Mouse (Mus musculus) forebrain, embryonic 10.5 days (tissue): ENCODE results near the gene Ssh2. TPM values are rescaled to one million over a fixed set of nuclear protein-coding genes. Genes with fewer than 3 reads are reported as not detected.

Experiments
- DNase-seq: peaks from one replicate; pipeline ENCODE4 v3.0.0-alpha.2; 2017; ENCODE audit warnings: low spot score; ENCODE audit errors: extremely low spot score
- H3K27ac ChIP-seq: fragments of 300-500 bp; sonication (generic); 2 replicates; pipeline ENCODE4 v1.5.1; 2016; ENCODE audit warnings: mild to moderate bottlenecking
- H3K27me3 ChIP-seq: fragments of 300-500 bp; sonication (generic); 2 replicates; pipeline ENCODE4 v1.6.1; 2016; ENCODE audit warnings: mild to moderate bottlenecking; ENCODE audit not compliant: poor library complexity, severe bottlenecking
- H3K36me3 ChIP-seq: fragments of 300-500 bp; sonication (generic); replicated peaks from 2 replicates; pipeline ENCODE4 v1.6.1; 2016; ENCODE audit warnings: mild to moderate bottlenecking, moderate library complexity
- H3K4me1 ChIP-seq: fragments of 300-500 bp; sonication (generic); 2 replicates; pipeline ENCODE4 v1.6.1; 2016
- H3K4me3 ChIP-seq: fragments of 300-500 bp; sonication (generic); 2 replicates; pipeline ENCODE4 v1.5.1; 2016; ENCODE audit warnings: mild to moderate bottlenecking, moderate library complexity
- H3K9me3 ChIP-seq: fragments of 300-500 bp; sonication (generic); 2 replicates; pipeline ENCODE4 v1.6.1; 2016; ENCODE audit warnings: mild to moderate bottlenecking, moderate library complexity
- WGBS: fragments of 180-500 bp; shearing (Covaris S2); methylation state at CpG from one replicate; pipeline ENCODE4 v1.1.7; 2016; 5-methylcytosine and 5-hydroxymethylcytosine counted together
- polyA plus RNA-seq: library from polyadenylated mRNA; unstranded; fragments of >200 nt; fragmentation: Nextera tagmentation; extraction: Ambion mirVana; gene quantifications from 2 replicates; pipeline ENCODE4 v1.2.1, GENCODE M21; 2016

Gene Ssh2
- polyA plus RNA-seq, 1 experiment from 2014 or later, result 9.9 TPM

DNA sequence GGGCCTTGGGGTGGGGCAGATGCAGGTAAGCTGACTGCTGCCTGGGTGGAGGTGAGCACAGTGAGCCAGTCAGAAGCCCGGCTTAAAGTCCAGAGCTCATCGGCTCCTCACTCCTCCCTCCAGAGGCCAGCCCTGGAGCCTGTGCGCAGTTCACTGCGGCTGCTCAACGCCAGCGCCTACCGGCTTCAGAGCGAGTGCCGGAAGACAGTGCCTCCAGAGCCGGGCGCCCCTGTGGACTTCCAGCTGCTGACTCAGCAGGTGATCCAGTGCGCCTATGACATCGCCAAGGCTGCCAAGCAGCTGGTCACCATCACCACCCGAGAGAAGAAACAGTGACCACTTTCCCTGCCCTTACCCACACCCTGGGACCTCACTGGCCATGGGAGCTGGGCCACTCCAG lies 290.2 kb downstream of the Ssh2 start:
- peaks cover 32% of the 10 kb centered on the region for H3K4me1 ChIP-seq
- 89% methylated on average over 14 of the region's 14 CpGs for WGBS
- H3K27ac ChIP-seq, result no peak overlapping the region
- peaks cover 8% of the 10 kb centered on the region; the same call in 1 of the 2 replicates for H3K27me3 ChIP-seq
- no peaks in the 10 kb centered on the region for H3K9me3 ChIP-seq
- no peak overlapping the region; the same call in 1 of the 2 replicates for H3K4me3 ChIP-seq
- no peak for DNase-seq
- H3K36me3 ChIP-seq, result peaks cover 92% of the 10 kb centered on the region

DNA sequence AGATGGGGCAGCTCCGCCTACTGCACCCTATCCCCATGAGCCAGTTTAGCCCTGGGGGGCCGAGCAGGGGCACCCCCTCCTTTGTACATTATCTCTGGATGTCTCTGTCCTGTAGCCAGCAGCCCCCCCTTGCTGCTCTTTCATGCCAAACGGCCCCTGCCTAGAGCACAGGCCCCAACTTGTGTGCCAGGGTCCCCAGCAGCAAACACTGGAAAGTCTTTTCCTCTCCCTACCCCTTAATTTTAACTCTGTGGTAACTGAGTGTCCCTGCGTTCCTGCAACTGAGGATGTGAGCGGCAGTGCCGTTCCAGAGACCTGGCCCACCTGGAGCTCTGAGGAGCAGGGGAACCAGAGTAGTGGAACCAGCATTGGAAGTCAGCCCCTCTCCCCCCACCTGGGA lies 290.9 kb downstream of the Ssh2 start:
- Histone ChIP-seq H3K27me3 (peaks cover 8% of the 10 kb centered on the region; the same call in 1 of the 2 replicates), H3K36me3 (peaks cover 85% of the 10 kb centered on the region), H3K4me3 (peak overlapping the region; percentile 9; the same call in 1 of the 2 replicates), H3K4me1 (peaks cover 33% of the 10 kb centered on the region), H3K9me3 (no peaks in the 10 kb centered on the region), H3K27ac (no peak overlapping the region)
- no peak for DNase-seq
- WGBS, result 88% methylated on average over 6 of the region's 6 CpGs

GRCm38 (mm10) chr11:77507426-77507825 lies 291.3 kb downstream of the Ssh2 start:
- 78% methylated on average over 4 of the region's 4 CpGs for WGBS
- Histone ChIP-seq H3K36me3 (peaks cover 80% of the 10 kb centered on the region), H3K27me3 (peaks cover 11% of the 10 kb centered on the region), H3K27ac (no peak overlapping the region), H3K4me1 (peaks cover 38% of the 10 kb centered on the region), H3K4me3 (peak overlapping the region; percentile 9; the same call in 1 of the 2 replicates), H3K9me3 (no peaks in the 10 kb centered on the region)
- no peak for DNase-seq

GRCm38 (mm10) chr11:77508068-77509021 lies 292.3 kb downstream of the Ssh2 start:
- Histone ChIP-seq H3K4me1 (peaks cover 38% of the 10 kb centered on the region), H3K27ac (peak overlapping the region; percentile 78)
- DNase-seq, result peak; percentile 79

More at GRCm38 (mm10) chr11:77508068-77509021, 292.3 kb downstream of the Ssh2 start:
- Histone ChIP-seq H3K4me3 (peak overlapping the region; percentile 50), H3K9me3 (no peaks in the 10 kb centered on the region), H3K36me3 (peaks cover 71% of the 10 kb centered on the region), H3K27me3 (peaks cover 12% of the 10 kb centered on the region)
- WGBS, result 21% methylated on average over 49 of the region's 49 CpGs

Other genes with a start within 250 kb of the Ssh2 start
- gene Slc6a4, start 217.7 kb upstream of the Ssh2 start, polyA plus RNA-seq, result 0.43 and 0.54 TPM in 2 replicates
- 65.5 and 70.4 TPM in 2 replicates for gene Nsrp1, start 137.9 kb upstream of the Ssh2 start, polyA plus RNA-seq
- gene Efcab5, start 27.3 kb upstream of the Ssh2 start, polyA plus RNA-seq, result 0.20 and 0.25 TPM in 2 replicates
- 0.07 and 0.21 TPM in 2 replicates for gene Coro6, start 246.1 kb downstream of the Ssh2 start, polyA plus RNA-seq